Mouse (Mus musculus) adrenal gland, postnatal 14 days (tissue): ENCODE results near the gene Ost4. TPM values are rescaled to one million over a fixed set of nuclear protein-coding genes. Genes with fewer than 3 reads are reported as not detected.

Source experiments
- total RNA-seq: library from RNA; stranded (reverse); gene quantifications from 2 replicates; pipeline ENCODE4 v1.2.3, GENCODE M21; 2021

The Ost4 gene
- total RNA-seq, 1 experiment from 2014 or later = 212 TPM

Other genes with a start within 250 kb of the Ost4 start
- 39.0 and 39.1 TPM in 2 replicates for gene Cenpa, start 241.0 kb downstream of the Ost4 start, total RNA-seq
- gene Dpysl5, start 196.2 kb downstream of the Ost4 start, total RNA-seq = 1.4 and 4.5 TPM in 2 replicates
- 44.1 and 46.5 TPM in 2 replicates for gene Mapre3, start 93.1 kb downstream of the Ost4 start, total RNA-seq
- 48.5 and 55.1 TPM in 2 replicates for gene Tmem214, start 39.8 kb downstream of the Ost4 start, total RNA-seq
- gene Agbl5, start 19.1 kb downstream of the Ost4 start, total RNA-seq = 10.4 and 11.7 TPM in 2 replicates
- gene Emilin1, start 5.6 kb upstream of the Ost4 start, total RNA-seq = 46.2 and 51.0 TPM in 2 replicates
- gene Khk, start 13.6 kb upstream of the Ost4 start, total RNA-seq = 48.4 and 70.5 TPM in 2 replicates
- 0.56 and 0.86 TPM in 2 replicates for gene Cgref1, start 37.8 kb upstream of the Ost4 start, total RNA-seq
- gene Preb, start 52.6 kb upstream of the Ost4 start, total RNA-seq = 117 and 128 TPM in 2 replicates
- gene Tcf23, start 60.9 kb upstream of the Ost4 start, total RNA-seq = 1.1 and 1.2 TPM in 2 replicates
- 116 and 121 TPM in 2 replicates for gene Atraid, start 140.5 kb upstream of the Ost4 start, total RNA-seq
- gene Slc5a6, start 141.1 kb upstream of the Ost4 start, total RNA-seq = 19.7 and 24.0 TPM in 2 replicates
- 31.0 and 37.3 TPM in 2 replicates for gene Cad, start 147.0 kb upstream of the Ost4 start, total RNA-seq
- not detected in 2 replicates for gene Dnajc5g, start 198.5 kb upstream of the Ost4 start, total RNA-seq
- gene Slc30a3, start 200.4 kb upstream of the Ost4 start, total RNA-seq = 0.49 and 0.74 TPM in 2 replicates
- not detected in 2 replicates for gene Trim54, start 208.9 kb upstream of the Ost4 start, total RNA-seq
- not detected in 2 replicates for gene Ucn, start 231.0 kb upstream of the Ost4 start, total RNA-seq
- 41.7 and 46.4 TPM in 2 replicates for gene Mpv17, start 246.5 kb upstream of the Ost4 start, total RNA-seq